Mouse (Mus musculus) adrenal gland, postnatal 4 days (tissue): Measurements from ENCODE around the gene Aifm1. TPM values are rescaled to one million over a fixed set of nuclear protein-coding genes. Genes with fewer than 3 reads are reported as not detected.
A peak's percentile ranks its signal among the peaks of the same experiment; 100 is the strongest.

ENCODE experiments used
- DNase-seq, 2 experiments: peaks; one replicate each; pipeline ENCODE4 v3.0.0; 2021 to 2022; ENCODE audit warnings: low spot score in 2 of 2, mixed read lengths in 2 of 2
- long read RNA-seq, 2 experiments: library from polyadenylated mRNA; stranded (forward); transcript quantifications; one replicate each; pipeline ENCODE4 v2.0.0; 2021
- total RNA-seq, 2 experiments: library from RNA; stranded (reverse); gene quantifications; 2 replicates each; pipeline ENCODE4 v1.2.3; 2021

Gene Aifm1
- total RNA-seq = 100 to 1,000 TPM; 126 to 147 TPM
- long read RNA-seq, experiment 1, transcript Aifm1-201 (16 exons, 2,237 nt) = major isoform, 119 of 150 reads
- long read RNA-seq, experiment 1, partial matches to known transcripts = 8 of 150 reads
- long read RNA-seq, experiment 1, other reads (novel, unspliced or antisense) = 20 of 150 reads
- long read RNA-seq, experiment 2, transcript Aifm1-201 (16 exons, 2,237 nt) = major isoform, 261 of 313 reads
- long read RNA-seq, experiment 2, partial matches to known transcripts = 27 of 313 reads
- long read RNA-seq, experiment 2, other reads (novel, unspliced or antisense) = 21 of 313 reads

DNA sequence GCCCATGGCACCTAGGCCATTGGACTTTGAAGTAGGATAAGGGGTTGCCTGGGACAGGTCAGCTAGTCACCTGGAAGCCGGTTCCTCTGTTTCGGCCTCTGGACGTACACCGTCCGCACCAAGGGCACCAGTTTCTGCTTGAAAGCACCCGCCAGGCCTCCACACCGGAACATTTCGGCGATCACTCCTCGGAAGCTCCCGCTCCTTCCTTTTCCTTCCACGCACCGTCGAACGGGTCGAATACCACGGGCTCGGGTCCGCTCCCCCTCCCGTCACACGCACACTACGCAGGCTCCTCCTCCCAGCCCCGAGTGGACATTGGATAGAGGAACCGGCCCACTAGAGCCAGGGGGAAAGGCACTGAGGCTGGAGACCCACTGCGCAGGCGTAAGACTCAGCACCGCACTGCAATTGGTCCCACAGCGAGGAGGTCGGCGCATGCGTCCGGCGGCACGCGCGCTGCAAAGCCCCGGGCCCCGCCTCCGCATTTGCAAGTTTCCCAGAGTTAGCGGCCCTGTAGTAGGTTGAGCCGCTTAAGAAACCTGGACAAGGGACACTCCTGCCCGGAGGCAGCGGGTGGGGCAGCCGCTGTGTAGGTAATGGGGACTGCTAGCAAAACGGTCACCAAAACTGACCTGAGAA lies at the start of gene Aifm1:
Gene Aifm1, minus strand, starts transcription at position 398 of the 642 bp plus-strand sequence.
- DNase-seq = peak; percentile 63 to 77

- DNase-seq = peak; percentile 33 to 45
Observed at GRCm38 (mm10) chrX:48532175-48532574, 18.8 kb upstream of the Aifm1 start.

DNA sequence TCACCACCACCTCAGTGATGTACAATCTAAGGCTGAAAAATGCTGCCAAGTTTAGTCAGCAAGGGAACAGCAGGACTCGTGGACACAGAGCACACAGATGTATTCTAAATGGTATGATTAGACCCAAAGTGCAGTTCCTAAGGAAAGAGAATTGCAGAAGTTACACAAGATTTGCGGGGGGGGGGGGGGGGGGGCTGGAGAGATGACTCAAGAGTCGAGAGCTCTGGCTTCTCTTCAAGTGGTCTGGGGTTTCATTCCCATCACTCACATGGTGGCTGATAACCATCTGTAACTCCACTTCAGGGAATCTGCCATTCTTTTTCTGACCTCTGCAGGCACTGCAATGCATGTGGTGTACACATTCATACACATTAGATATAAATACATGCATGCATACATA lies 13.1 kb upstream of the Aifm1 start:
- DNase-seq = no peak

DNA sequence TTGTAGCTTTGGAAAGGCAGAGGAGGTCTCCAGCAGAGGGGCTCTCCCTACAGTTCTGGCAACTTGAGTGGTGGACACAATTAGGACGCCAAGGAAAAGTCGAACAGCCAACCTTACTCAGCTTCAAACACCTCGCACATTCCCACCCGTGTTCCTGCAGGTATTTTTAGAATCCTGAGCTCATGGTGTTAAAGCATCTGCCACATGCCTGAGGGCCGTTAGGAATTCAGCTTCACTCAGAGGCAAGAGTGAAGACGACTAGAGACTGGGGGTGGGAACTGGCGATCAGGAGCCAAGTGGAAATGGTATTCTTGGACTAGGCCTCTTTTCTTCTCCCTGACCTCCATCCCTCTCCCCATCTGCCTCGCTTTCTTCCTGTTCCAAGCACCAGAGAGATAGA lies 12.5 kb upstream of the Aifm1 start:
- DNase-seq = no peak

- DNase-seq = no peak
Observed at GRCm38 (mm10) chrX:48525332-48525731, 12.0 kb upstream of the Aifm1 start.

DNA sequence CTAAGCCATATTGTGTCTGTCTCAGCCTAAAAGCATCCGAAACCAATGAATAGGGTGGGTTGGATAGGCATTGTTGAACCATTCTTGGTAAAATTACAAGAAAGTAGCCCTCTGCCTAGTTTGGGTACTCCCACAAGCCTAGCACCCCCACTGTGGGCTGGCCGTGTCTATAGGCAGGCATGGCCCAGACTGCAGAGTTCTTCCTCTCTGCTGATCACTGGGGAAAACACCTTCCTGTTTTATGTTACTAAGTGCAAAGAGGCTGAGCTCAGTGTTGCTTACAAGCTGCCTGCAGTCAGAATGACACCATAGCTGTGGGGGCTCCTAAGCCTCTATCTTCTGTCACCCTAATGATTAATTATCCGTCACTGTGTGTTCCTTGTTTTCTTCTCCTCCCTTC lies 10.1 kb upstream of the Aifm1 start:
- no peak for DNase-seq

GRCm38 (mm10) chrX:48521651-48522050 lies 8.3 kb upstream of the Aifm1 start:
- DNase-seq = no peak

GRCm38 (mm10) chrX:48519549-48520085 lies 6.3 kb upstream of the Aifm1 start:
- DNase-seq = no peak

- DNase-seq = no peak
Observed at GRCm38 (mm10) chrX:48518808-48519548, 5.6 kb upstream of the Aifm1 start, which contains the start of gene Rab33a. Rab33a (plus strand) TSS chrX:48519285.

DNA sequence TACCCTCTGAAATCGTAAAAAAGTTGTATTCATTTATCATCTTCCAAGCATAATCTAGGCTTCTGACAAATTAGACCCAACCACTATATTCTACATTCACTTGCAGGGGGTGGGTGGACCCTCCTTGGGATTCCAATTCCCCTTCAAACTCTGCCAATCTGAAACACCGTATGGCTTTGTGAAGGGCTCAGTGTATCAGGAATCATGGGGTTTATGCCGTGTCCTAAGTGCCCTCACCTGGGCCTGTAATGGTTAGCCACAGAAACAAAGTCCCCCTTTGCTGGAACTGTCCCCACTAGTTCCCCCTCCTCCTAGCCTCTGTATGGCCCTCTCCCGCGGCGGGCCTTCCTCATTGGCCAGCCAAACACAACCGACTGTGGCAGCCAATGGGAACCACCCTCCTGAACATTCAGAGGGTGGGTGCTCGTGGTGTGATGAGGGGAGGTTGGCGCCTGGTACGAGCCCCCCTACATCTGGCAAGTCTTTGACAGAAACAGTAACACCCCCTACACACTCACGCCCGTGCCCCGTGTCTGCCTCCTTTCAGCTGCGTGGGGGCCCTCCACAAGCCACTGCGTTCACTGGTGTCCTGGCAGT lies 4.9 kb upstream of the Aifm1 start:
- DNase-seq = no peak

GRCm38 (mm10) chrX:48513824-48514223 lies 461 bp upstream of the Aifm1 start:
- no peak for DNase-seq

GRCm38 (mm10) chrX:48493763-48494162 lies 19.6 kb downstream of the Aifm1 start:
- DNase-seq = no peak

DNA sequence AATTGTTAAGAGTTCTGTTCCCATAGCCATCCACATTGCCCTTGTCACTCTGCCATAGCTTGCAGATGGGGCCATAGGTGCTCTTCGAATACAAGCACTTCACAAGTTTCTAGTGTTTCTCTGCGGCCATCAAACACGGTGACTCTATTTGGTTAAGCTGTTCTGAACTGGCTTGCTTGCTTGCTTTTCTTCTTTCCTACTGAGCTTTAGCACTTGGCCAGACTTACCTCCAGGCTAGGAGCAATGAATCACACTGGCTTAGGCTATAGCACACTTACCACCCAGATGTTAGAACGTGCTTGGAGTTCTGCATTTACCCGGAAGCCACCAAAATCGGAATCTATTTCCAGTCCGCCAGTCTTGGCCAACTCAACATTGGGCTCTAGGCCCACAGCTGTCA lies 31.7 kb downstream of the Aifm1 start:
- DNase-seq = no peak

DNA sequence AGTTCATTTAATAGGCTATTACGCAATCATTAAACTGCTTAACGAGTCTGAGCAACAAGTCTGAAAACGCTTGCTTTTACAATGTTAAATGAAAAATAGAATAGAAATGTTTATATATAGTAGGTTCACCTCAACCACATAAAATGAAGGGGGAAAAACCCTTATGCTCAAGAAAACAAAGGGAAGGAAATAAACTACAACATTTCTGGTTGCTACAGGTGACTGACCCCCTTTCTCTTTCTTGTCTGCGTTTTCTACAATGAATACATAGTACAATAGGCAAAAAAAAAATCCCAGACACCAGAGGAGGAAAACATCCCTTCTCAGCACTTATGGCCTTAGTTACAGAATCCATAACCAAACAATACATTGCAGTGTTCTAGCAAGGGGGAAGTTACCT lies 32.3 kb downstream of the Aifm1 start:
- no peak for DNase-seq

DNA sequence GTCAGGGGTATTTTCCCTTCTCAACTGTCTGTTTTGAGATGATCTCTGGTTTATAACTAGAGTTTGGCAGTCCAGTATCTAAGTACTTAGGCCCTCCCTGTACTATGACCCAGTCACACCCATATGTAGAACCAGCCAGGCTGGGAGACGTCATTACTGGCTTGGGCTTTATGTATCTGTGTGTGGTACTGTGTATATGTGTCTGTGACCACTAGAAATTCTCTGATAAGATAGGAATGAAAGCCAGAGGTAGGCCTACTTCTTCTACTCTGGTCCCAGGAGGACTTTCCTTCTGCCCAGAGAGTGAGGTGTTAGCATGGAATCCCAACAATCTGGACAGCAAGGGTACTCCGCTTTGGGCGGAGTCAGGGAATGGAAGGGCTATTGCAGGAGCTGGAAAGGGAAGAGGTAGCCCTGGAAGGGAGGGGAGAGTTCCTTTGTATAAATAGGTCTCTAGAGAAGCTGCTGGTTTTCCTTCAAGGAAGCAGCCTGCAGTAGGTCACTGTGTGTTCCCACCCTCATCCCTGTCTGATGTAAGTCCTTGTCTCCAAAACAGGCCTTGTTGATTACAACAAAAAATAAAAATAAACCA lies 45.9 kb downstream of the Aifm1 start:
- no peak for DNase-seq

- no peak for DNase-seq
Observed at GRCm38 (mm10) chrX:48466174-48466573, 47.2 kb downstream of the Aifm1 start.

DNA sequence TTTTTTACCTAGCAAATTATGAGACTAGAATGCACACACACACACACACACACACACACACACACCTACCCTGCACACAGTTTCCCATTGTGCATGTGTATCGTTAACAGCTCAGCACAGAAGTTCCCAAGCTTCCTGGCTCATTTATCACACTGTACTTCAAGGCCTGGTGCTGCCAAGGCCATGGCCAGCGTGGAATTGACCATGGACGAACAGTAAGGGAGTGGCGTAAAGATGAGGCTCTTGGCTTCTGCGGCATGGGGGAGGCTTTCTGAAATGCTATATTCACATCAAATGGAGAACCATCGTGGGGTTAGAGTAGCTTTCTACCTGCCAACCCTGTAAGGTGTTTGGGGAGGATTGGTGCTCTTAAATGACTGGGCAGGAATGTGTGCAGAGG lies 48.9 kb downstream of the Aifm1 start:
- DNase-seq = no peak

GRCm38 (mm10) chrX:48463636-48464035 lies 49.7 kb downstream of the Aifm1 start:
- no peak for DNase-seq

DNA sequence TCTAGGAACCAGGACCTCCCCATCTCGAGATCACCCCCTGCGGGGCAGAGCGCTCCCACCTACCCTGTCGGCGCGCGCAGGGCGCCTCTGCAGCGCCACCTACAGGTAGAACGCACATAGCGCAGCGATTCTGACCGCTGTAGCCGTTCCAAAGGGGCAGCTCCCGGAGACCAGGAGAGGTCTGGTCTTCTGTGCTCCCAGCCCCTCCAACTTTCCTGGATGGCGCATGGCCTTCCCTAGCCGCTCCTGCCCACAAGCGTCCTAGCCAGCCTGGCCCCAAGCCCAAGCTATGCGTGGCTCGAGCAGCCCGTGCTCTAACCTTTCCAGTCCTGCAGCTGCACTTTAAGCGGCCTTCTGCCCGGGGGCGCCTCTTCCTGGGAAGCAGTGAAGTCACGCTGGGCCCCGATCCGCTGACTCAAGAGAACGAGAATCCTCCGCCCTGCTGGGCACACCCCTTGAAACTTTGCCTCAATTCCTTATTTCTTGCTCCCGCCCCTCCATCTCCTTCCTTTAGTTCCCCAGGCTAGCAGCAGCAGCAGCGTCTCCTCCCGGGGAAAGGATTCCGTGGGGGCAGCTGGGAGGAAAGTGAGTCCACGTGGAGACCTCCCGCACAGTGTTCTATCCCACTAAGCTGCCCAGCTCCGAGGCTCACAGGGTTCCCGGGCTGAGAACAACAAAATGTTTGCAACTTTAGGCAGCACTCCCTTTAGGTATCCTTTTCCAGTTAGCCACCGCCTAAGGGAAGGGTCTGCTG lies 50.4 kb downstream of the Aifm1 start, which contains the start of gene Elf4:
Gene Elf4, minus strand, starts transcription at position 379 of the 754 bp plus-strand sequence.
- DNase-seq = peak; percentile 30 to 53

DNA sequence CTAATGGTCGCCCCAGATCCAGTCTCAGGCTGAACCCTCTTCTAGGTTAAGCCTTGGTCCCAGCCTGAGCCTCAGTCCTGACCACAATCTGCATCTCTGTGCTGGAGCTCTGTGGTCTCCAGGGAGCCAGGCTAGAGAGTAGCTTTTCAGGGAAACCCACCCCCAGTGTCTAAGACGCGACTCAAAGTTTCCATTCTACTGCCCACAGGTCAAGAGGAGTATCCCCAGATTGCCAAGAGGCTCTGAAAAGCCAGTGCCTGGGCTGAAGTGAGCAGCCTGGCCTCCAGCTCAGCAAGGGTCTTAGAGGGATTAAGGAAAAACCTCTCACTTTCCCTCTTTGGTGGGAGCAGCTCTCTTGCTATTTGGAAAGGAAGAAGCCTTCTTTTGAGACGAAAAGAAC lies 51.1 kb downstream of the Aifm1 start:
- DNase-seq = no peak
